Mouse (Mus musculus) lung, embryonic 15.5 days (tissue): ENCODE results near the gene Cyb5b. TPM values are rescaled to one million over a fixed set of nuclear protein-coding genes. Genes with fewer than 3 reads are reported as not detected.

Source experiments
- ATAC-seq: fragments of 200-750 bp; cut with Nextera tagmentation; 2 replicates; pipeline ENCODE4 v1.8.0; 2017; ENCODE audit warnings: moderate number of reproducible peaks, borderline replicate concordance; ENCODE audit not compliant: low FRiP score, low TSS enrichment; ENCODE audit errors: extremely low read depth
- H3K27ac ChIP-seq: fragments of 300-500 bp; sonication (generic); 2 replicates; pipeline ENCODE4 v1.5.1; 2015; ENCODE audit warnings: moderate library complexity, mild to moderate bottlenecking, inconsistent platforms
- H3K27me3 ChIP-seq: fragments of 300-500 bp; sonication (generic); 2 replicates; pipeline ENCODE4 v1.6.1; 2015; ENCODE audit warnings: inconsistent platforms
- H3K36me3 ChIP-seq: fragments of 300-500 bp; sonication (generic); 2 replicates; pipeline ENCODE4 v1.6.1; 2015; ENCODE audit warnings: inconsistent platforms
- H3K4me1 ChIP-seq: fragments of 300-500 bp; sonication (generic); 2 replicates; pipeline ENCODE4 v1.6.1; 2015; ENCODE audit warnings: inconsistent platforms
- H3K4me2 ChIP-seq: fragments of 300-500 bp; sonication (generic); 2 replicates; pipeline ENCODE4 v1.6.1; 2015; ENCODE audit warnings: inconsistent platforms, mild to moderate bottlenecking, moderate library complexity
- H3K4me3 ChIP-seq: fragments of 300-500 bp; sonication (generic); 2 replicates; pipeline ENCODE4 v1.5.1; 2015; ENCODE audit warnings: mild to moderate bottlenecking, inconsistent platforms
- H3K9ac ChIP-seq: fragments of 300-500 bp; sonication (generic); 2 replicates; pipeline ENCODE4 v1.6.1; 2015; ENCODE audit warnings: inconsistent platforms
- H3K9me3 ChIP-seq: fragments of 300-500 bp; sonication (generic); 2 replicates; pipeline ENCODE4 v1.6.1; 2016; ENCODE audit warnings: inconsistent platforms
- WGBS: fragments of 180-500 bp; shearing (Covaris S2); methylation state at CpG from one replicate; pipeline ENCODE4 v1.1.7; 2015; 5-methylcytosine and 5-hydroxymethylcytosine counted together
- polyA plus RNA-seq: library from polyadenylated mRNA; unstranded; fragments of >200 nt; fragmentation: Nextera tagmentation; extraction: Ambion mirVana; gene quantifications from 2 replicates; pipeline ENCODE4 v1.2.1, GENCODE M21; 2015

Cyb5b gene
- polyA plus RNA-seq, 1 experiment from 2014 or later, result 88.3 TPM

DNA sequence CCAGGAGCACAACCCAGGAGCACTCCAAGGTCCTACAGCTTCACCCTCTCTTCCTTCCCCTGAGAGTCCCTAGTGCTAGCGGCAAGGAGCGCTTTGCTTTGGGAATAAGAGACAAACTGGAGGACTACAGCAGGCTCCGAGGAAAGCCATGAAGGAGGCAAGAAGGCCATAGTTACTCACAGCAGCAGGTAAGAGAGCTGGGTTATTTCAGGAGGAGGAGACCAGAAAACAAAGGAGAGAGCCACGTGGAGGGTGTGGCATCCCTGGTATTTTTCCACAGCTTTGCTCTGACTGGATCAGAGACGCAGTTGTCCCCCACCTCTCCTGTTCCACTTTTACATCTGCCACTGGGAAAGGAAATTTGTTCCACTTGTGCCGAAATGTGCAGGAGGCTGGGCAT lies 16.6 kb upstream of the Cyb5b start:
- Histone ChIP-seq H3K4me3 (no peak overlapping the region), H3K36me3 (no peaks in the 10 kb centered on the region), H3K9ac (no peak overlapping the region), H3K9me3 (no peaks in the 10 kb centered on the region), H3K4me1 (peaks cover 15% of the 10 kb centered on the region), H3K27me3 (no peaks in the 10 kb centered on the region), H3K27ac (no peak overlapping the region), H3K4me2 (no peak overlapping the region)
- ATAC-seq, result no peak
- WGBS, result 53% methylated on average over 6 of the region's 6 CpGs

DNA sequence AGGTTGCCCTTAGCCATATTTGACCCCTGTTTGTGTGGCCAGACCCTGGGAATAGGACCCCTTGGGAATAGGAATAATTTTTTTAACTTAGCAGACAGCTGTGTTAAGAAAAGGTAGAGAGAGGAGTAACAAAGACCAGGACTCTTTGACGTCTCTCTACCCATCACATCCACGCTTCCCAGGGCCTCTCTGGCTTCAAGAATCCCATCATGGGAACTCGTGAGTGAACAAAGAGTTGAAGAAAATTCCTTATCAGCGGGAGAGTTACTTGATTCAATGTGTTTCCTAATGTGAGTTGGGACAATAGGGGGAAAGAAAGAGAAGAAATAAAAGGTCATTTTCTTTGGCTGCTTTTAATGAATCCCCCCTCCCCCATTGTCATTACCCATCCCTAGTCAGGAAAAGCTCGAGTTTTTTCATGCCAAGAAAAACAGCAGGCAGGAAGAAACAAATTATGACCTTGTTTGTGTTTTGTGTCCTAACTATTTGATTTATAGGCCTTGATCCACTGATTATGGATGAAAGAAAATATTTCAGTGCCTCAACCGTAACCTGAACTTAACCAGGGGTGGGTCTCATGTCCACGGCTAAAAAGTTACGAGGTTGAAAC lies 14.3 kb upstream of the Cyb5b start:
- no peaks in the 10 kb centered on the region for H3K27me3 ChIP-seq
- H3K9me3 ChIP-seq, result no peaks in the 10 kb centered on the region
- peaks cover 15% of the 10 kb centered on the region; the same call in 1 of the 2 replicates for H3K4me1 ChIP-seq
- no peak overlapping the region for H3K4me2 ChIP-seq
- H3K9ac ChIP-seq, result no peak overlapping the region
- peak overlapping the region; percentile 47; the same call in 1 of the 2 replicates for H3K27ac ChIP-seq
- 37% methylated on average over 8 of the region's 8 CpGs for WGBS
- no peaks in the 10 kb centered on the region for H3K36me3 ChIP-seq
- H3K4me3 ChIP-seq, result no peak overlapping the region
- ATAC-seq, result no peak

DNA sequence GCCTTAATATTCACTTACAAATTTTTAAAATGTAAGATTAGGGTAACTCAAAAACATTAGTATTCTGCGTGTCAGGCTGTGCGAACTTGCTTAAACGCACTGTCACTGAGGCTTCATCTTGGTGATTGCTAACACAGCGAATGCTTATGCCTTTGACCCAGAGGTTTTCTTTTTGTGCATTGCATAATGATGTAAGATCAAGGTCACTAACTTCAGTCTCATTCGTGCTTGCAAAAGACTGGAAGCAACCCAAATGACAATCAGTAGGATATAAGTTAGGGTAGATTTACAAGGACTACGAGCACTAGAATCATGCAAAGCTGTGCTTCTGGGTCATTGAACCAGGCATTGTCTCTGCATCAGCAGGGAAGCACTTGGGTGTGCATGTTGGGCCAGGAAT lies 12.8 kb upstream of the Cyb5b start:
- Histone ChIP-seq H3K4me3 (no peak overlapping the region), H3K9ac (no peak overlapping the region), H3K27me3 (no peaks in the 10 kb centered on the region), H3K36me3 (no peaks in the 10 kb centered on the region), H3K4me1 (peaks cover 15% of the 10 kb centered on the region; the same call in 1 of the 2 replicates), H3K27ac (no peak overlapping the region), H3K9me3 (no peaks in the 10 kb centered on the region), H3K4me2 (no peak overlapping the region)
- ATAC-seq, result no peak
- 82% methylated on average over 6 of the region's 6 CpGs for WGBS

- Histone ChIP-seq H3K9me3 (no peaks in the 10 kb centered on the region), H3K4me3 (no peak overlapping the region), H3K4me2 (no peak overlapping the region), H3K27ac (no peak overlapping the region), H3K36me3 (no peaks in the 10 kb centered on the region), H3K27me3 (no peaks in the 10 kb centered on the region), H3K4me1 (peaks cover 15% of the 10 kb centered on the region; the same call in 1 of the 2 replicates), H3K9ac (no peak overlapping the region)
- 77% methylated on average over 5 of the region's 5 CpGs for WGBS
- no peak for ATAC-seq
These were observed 12.1 kb upstream of the Cyb5b start for GRCm38 (mm10) chr8:107138338-107138737.

DNA sequence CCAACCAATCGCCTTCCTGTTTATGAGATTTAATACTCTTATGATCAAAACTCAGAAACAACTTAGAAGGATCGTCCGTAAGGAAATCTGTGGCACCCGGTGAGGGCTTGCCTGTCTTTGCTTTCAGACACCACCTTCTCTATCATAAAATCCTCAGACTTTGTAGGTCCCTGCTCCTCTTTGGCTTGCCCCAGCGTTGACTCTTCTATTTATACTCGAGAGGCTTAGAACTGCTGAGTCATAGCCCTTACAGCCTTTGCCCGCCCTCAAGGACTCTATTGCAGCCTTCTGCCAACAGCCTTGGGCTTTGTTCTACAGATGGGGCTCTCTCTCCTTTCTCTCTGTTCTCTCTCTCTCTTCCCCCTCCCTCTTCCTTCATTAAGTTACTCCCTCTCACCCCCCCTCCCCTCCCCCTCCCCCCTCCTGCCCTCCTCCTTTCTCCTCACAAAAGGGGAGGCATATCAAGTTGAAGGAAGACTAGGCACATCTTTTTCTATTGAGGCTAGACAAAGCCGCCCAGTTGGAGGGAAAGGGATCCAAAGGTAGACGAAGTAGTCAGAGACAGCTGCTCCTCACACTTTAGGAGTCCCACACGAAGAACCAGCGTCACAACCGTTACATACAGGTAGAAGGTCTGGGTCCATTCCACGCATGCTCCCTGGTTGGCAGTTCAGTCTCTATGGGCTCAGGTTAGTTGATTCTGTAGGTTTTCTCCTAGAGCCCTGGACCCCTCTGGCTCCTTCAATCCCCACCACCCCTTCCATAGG lies 10.6 kb upstream of the Cyb5b start:
- peak; percentile 57 for ATAC-seq
- H3K27ac ChIP-seq, result no peak overlapping the region
- no peak overlapping the region for H3K9ac ChIP-seq
- no peaks in the 10 kb centered on the region for H3K36me3 ChIP-seq
- no peak overlapping the region for H3K4me2 ChIP-seq
- H3K4me3 ChIP-seq, result no peak overlapping the region
- H3K27me3 ChIP-seq, result no peaks in the 10 kb centered on the region
- WGBS, result 41% methylated on average over 13 of the region's 13 CpGs
- peaks cover 15% of the 10 kb centered on the region; the same call in 1 of the 2 replicates for H3K4me1 ChIP-seq
- H3K9me3 ChIP-seq, result no peaks in the 10 kb centered on the region

GRCm38 (mm10) chr8:107142539-107142938 lies 7.9 kb upstream of the Cyb5b start:
- H3K4me3 ChIP-seq, result no peak overlapping the region
- WGBS, result 72% methylated on average over 4 of the region's 4 CpGs
- H3K4me2 ChIP-seq, result no peak overlapping the region
- no peaks in the 10 kb centered on the region for H3K27me3 ChIP-seq
- H3K27ac ChIP-seq, result no peak overlapping the region
- H3K9me3 ChIP-seq, result no peaks in the 10 kb centered on the region
- peaks cover 11% of the 10 kb centered on the region; the same call in 1 of the 2 replicates for H3K4me1 ChIP-seq
- no peak overlapping the region for H3K9ac ChIP-seq
- no peaks in the 10 kb centered on the region for H3K36me3 ChIP-seq
- ATAC-seq, result no peak

- H3K4me3 ChIP-seq, result no peak overlapping the region
- WGBS, result 52% methylated on average over 4 of the region's 4 CpGs
- H3K4me1 ChIP-seq, result peaks cover 11% of the 10 kb centered on the region; the same call in 1 of the 2 replicates
- no peaks in the 10 kb centered on the region for H3K36me3 ChIP-seq
- no peak overlapping the region for H3K27ac ChIP-seq
- no peak for ATAC-seq
- H3K9me3 ChIP-seq, result no peaks in the 10 kb centered on the region
- no peak overlapping the region for H3K9ac ChIP-seq
- no peak overlapping the region for H3K4me2 ChIP-seq
- H3K27me3 ChIP-seq, result no peaks in the 10 kb centered on the region
These were observed 6.9 kb upstream of the Cyb5b start for GRCm38 (mm10) chr8:107143501-107143900.

DNA sequence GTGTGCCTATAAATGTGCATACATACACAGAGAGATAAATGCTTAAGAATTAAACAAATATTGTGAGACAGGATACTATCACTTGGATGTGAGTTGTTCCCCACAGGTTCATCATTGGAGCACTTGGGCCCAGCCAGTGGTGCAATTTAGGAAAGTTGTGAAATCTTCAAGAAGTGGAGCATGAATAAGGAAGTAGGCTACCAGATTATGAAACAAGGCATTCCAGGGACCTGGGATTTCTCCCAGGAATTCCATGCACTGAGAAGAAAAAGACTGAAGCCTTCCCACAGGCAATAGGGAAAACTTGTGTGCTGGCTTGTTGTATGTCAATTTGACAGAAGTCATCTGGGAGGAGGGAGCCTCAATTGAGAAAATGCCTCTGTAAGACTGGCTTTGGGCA lies 4.3 kb upstream of the Cyb5b start:
- no peak overlapping the region for H3K4me2 ChIP-seq
- H3K4me1 ChIP-seq, result peaks cover 5% of the 10 kb centered on the region
- no peaks in the 10 kb centered on the region for H3K9me3 ChIP-seq
- H3K36me3 ChIP-seq, result no peaks in the 10 kb centered on the region
- no peaks in the 10 kb centered on the region for H3K27me3 ChIP-seq
- H3K27ac ChIP-seq, result no peak overlapping the region
- H3K9ac ChIP-seq, result no peak overlapping the region
- ATAC-seq, result no peak
- H3K4me3 ChIP-seq, result no peak overlapping the region

DNA sequence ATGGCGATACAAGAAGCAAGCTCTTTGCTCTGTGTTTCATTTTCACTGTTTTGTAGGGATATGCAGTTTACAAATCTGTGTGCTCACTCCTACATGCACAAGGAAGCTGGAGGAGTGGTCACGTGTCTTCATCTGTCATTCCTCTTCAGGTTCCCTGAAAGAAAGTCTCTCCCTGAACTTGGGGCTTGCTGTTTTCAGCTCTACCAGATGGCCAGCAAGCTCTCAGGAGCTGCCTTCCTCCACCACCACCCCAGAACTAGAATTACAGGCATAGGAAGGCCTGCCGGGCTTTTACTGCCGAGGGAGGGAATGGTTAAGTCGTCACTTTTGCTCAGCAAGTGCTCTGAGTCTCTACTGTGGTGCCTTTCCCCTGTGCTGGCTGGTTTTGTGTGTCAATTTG lies 1.6 kb upstream of the Cyb5b start:
- Histone ChIP-seq H3K4me2 (no peak overlapping the region), H3K4me1 (peaks cover 12% of the 10 kb centered on the region), H3K27me3 (no peaks in the 10 kb centered on the region), H3K27ac (no peak overlapping the region), H3K9ac (no peak overlapping the region), H3K4me3 (no peak overlapping the region), H3K9me3 (no peaks in the 10 kb centered on the region), H3K36me3 (peaks cover 7% of the 10 kb centered on the region)
- ATAC-seq, result no peak
- WGBS, result 79% methylated on average over 5 of the region's 5 CpGs

DNA sequence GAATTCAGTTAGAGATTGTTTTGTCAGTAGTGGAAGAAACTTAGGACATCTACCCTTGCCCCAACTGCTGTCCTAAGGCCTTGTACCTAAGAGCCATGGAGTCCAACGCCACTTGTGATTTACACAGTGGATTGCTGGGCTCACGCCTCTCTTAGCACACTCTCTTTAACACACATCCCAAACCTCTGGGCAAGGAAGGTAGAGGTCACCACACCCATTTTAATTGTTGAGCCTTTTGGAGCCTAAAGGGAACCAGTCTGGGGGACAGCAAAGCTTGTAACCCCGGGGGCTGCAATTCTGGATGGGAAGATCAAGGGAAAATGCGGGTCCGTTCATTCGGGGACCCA lies 410 bp upstream of the Cyb5b start:
- peak overlapping the region; percentile 91 for H3K4me3 ChIP-seq
- peak overlapping the region; percentile 69 for H3K4me2 ChIP-seq
- H3K4me1 ChIP-seq, result peaks cover 12% of the 10 kb centered on the region
- no peaks in the 10 kb centered on the region for H3K9me3 ChIP-seq
- peaks cover 12% of the 10 kb centered on the region for H3K36me3 ChIP-seq
- WGBS, result 31% methylated on average over 6 of the region's 6 CpGs
- peak overlapping the region; percentile 65 for H3K27ac ChIP-seq
- peak; percentile 30; the same call in 1 of the 2 replicates for ATAC-seq
- peak overlapping the region; percentile 90 for H3K9ac ChIP-seq
- H3K27me3 ChIP-seq, result no peaks in the 10 kb centered on the region

- Histone ChIP-seq H3K9me3 (no peaks in the 10 kb centered on the region), H3K27ac (no peak overlapping the region), H3K27me3 (no peaks in the 10 kb centered on the region), H3K4me3 (peak overlapping the region; percentile 91), H3K4me2 (peak overlapping the region; percentile 69), H3K4me1 (peaks cover 12% of the 10 kb centered on the region), H3K9ac (peak overlapping the region; percentile 90), H3K36me3 (peaks cover 24% of the 10 kb centered on the region)
- ATAC-seq, result no peak
- 64% methylated on average over 7 of the region's 7 CpGs for WGBS
These were observed 926 bp downstream of the Cyb5b start for GRCm38 (mm10) chr8:107151212-107151920.
